Mouse (Mus musculus) midbrain, postnatal 0 days (tissue): ENCODE measurements around the gene Hcar1. TPM values are rescaled to one million over a fixed set of nuclear protein-coding genes. Genes with fewer than 3 reads are reported as not detected.
A peak's percentile ranks its signal among the peaks of the same experiment; 100 is the strongest.

ENCODE experiments used
- ATAC-seq: fragments of 200-750 bp; cut with Nextera tagmentation; 2 replicates; pipeline ENCODE4 v1.8.0; 2017; ENCODE audit warnings: moderate number of reproducible peaks, mild to moderate bottlenecking, moderate TSS enrichment, moderate library complexity; ENCODE audit not compliant: low FRiP score
- DNase-seq: peaks from one replicate; pipeline ENCODE4 v3.0.0-alpha.2; 2015; ENCODE audit warnings: low spot score
- H3K27ac ChIP-seq: fragments of 300-500 bp; sonication (generic); 2 replicates; pipeline ENCODE4 v1.5.1; 2014; ENCODE audit warnings: low read depth, mild to moderate bottlenecking, low read length, mixed read lengths
- H3K27me3 ChIP-seq: fragments of 300-500 bp; sonication (generic); 2 replicates; pipeline ENCODE4 v1.6.1; 2014; ENCODE audit warnings: low read length, control low read depth, mixed read lengths; ENCODE audit not compliant: insufficient read depth
- H3K36me3 ChIP-seq: fragments of 300-500 bp; sonication (generic); 2 replicates; pipeline ENCODE4 v1.6.1; 2014; ENCODE audit warnings: low read length, control low read depth, mixed read lengths; ENCODE audit not compliant: insufficient read depth
- H3K4me1 ChIP-seq: fragments of 300-500 bp; sonication (generic); 2 replicates; pipeline ENCODE4 v1.6.1; 2014; ENCODE audit warnings: mild to moderate bottlenecking, control low read depth, antibody characterized with exemption, low read length, mixed read lengths; ENCODE audit not compliant: insufficient read depth
- H3K4me2 ChIP-seq: fragments of 300-500 bp; sonication (generic); 2 replicates; pipeline ENCODE4 v1.6.1; 2014; ENCODE audit warnings: low read depth, mild to moderate bottlenecking, low read length, mixed read lengths; ENCODE audit not compliant: poor library complexity, severe bottlenecking
- H3K4me3 ChIP-seq: fragments of 300-500 bp; sonication (generic); 2 replicates; pipeline ENCODE4 v1.5.1; 2014; ENCODE audit warnings: low read depth, mild to moderate bottlenecking, low read length, moderate library complexity
- H3K9ac ChIP-seq: fragments of 300-500 bp; sonication (generic); replicated peaks from 2 replicates; pipeline ENCODE4 v1.6.1; 2014; ENCODE audit warnings: mild to moderate bottlenecking, low read length, moderate library complexity, mixed read lengths; ENCODE audit not compliant: poor library complexity, severe bottlenecking
- H3K9me3 ChIP-seq: fragments of 300-500 bp; sonication (generic); 2 replicates; pipeline ENCODE4 v1.6.1; 2016; ENCODE audit warnings: low read length, control low read depth
- CTCF ChIP-seq: IDR thresholded peaks from 2 replicates; pipeline ENCODE4 v1.5.1; 2016; ENCODE audit warnings: antibody characterized with exemption, mild to moderate bottlenecking
- WGBS: fragments of 180-500 bp; shearing (Covaris S2); extraction: QIAGEN DNeasy Blood & Tissue Kit; methylation state at CpG from one replicate; pipeline ENCODE4 v1.1.7; 2014; 5-methylcytosine and 5-hydroxymethylcytosine counted together
- polyA plus RNA-seq: library from polyadenylated mRNA; unstranded; fragments of >200 nt; fragmentation: Nextera tagmentation; extraction: Ambion mirVana; gene quantifications from 2 replicates; pipeline ENCODE4 v1.2.1, GENCODE M21; 2015
- total RNA-seq: library from RNA; depleted of rRNA; stranded (reverse); fragments of >200 nt; gene quantifications from 2 replicates; pipeline ENCODE4 v1.2.3, GENCODE M21; 2014; rRNA removed

Gene Hcar1
- total and polyA plus RNA-seq, 2 experiments from 2014 or later = 0.64 to 1.1 TPM

DNA sequence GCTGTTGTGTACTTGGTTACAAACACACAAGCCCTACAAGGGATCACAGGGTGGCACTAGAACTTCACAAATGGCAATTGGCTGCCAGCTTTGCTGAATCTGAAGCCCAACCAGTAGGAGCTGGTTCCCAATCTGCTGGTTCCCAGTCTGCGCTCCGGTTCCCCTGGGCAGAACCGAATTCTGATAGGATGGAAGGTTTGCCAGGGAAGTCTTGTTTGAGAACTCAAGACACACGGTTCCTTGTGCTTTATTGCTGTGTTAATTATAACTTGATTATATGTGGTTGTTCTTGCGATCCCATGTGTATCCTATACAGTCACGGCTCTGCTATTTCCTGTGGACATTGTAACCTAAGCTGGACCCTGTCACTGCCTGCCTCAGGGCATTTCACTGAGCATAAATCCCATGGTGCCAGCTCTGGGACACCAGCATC is 52.1 kb downstream of the Hcar1 start:
- Histone ChIP-seq H3K27me3 (no peaks in the 10 kb centered on the region), H3K4me3 (no peak overlapping the region), H3K4me1 (no peaks in the 10 kb centered on the region), H3K4me2 (no peak overlapping the region), H3K9ac (no peak overlapping the region), H3K36me3 (no peaks in the 10 kb centered on the region), H3K9me3 (no peaks in the 10 kb centered on the region), H3K27ac (no peak overlapping the region)
- DNase-seq (peak; percentile 47), ATAC-seq (no peak)
- peak; percentile 52 for TF ChIP-seq CTCF
- WGBS = 82% methylated on average over 6 of the region's 6 CpGs

Other genes with a start within 250 kb of the Hcar1 start
- gene Clip1, start 195.4 kb downstream of the Hcar1 start, total RNA-seq = 73.1 and 80.0 TPM in 2 replicates
- 64.2 and 77.5 TPM in 2 replicates for gene Clip1, start 195.4 kb downstream of the Hcar1 start, polyA plus RNA-seq
- 29.6 and 40.6 TPM in 2 replicates for gene Zcchc8, start 158.9 kb downstream of the Hcar1 start, total RNA-seq
- gene Zcchc8, start 158.9 kb downstream of the Hcar1 start, polyA plus RNA-seq = 41.9 and 46.3 TPM in 2 replicates
- 41.9 and 71.9 TPM in 2 replicates for gene Rsrc2, start 130.6 kb downstream of the Hcar1 start, total RNA-seq
- gene Rsrc2, start 130.6 kb downstream of the Hcar1 start, polyA plus RNA-seq = 117 and 133 TPM in 2 replicates
- gene Kntc1, start 130.3 kb downstream of the Hcar1 start, total RNA-seq = 2.7 and 9.5 TPM in 2 replicates
- 1.8 and 3.0 TPM in 2 replicates for gene Kntc1, start 130.3 kb downstream of the Hcar1 start, polyA plus RNA-seq
- gene Hcar2, start 14.5 kb downstream of the Hcar1 start, total RNA-seq = not detected in 2 replicates
- gene Hcar2, start 14.5 kb downstream of the Hcar1 start, polyA plus RNA-seq = not detected in 2 replicates
- gene Denr, start 27.2 kb upstream of the Hcar1 start, total RNA-seq = 13.8 and 25.4 TPM in 2 replicates
- 130 and 158 TPM in 2 replicates for gene Denr, start 27.2 kb upstream of the Hcar1 start, polyA plus RNA-seq
- gene Gm43518, start 47.4 kb upstream of the Hcar1 start, total RNA-seq = 6.0 TPM in 1 of 2 replicates, not detected in the other
- gene Gm43518, start 47.4 kb upstream of the Hcar1 start, polyA plus RNA-seq = 2.7 and 2.8 TPM in 2 replicates
- 0.27 and 9.8 TPM in 2 replicates for gene Ccdc62, start 50.7 kb upstream of the Hcar1 start, total RNA-seq
- 2.9 and 3.8 TPM in 2 replicates for gene Ccdc62, start 50.7 kb upstream of the Hcar1 start, polyA plus RNA-seq
- gene Hip1r, start 93.6 kb upstream of the Hcar1 start, total RNA-seq = 42.9 and 45.4 TPM in 2 replicates
- 25.8 and 30.8 TPM in 2 replicates for gene Hip1r, start 93.6 kb upstream of the Hcar1 start, polyA plus RNA-seq
- 52.3 and 75.5 TPM in 2 replicates for gene Vps37b, start 152.2 kb upstream of the Hcar1 start, total RNA-seq
- gene Vps37b, start 152.2 kb upstream of the Hcar1 start, polyA plus RNA-seq = 54.3 and 56.2 TPM in 2 replicates
- 41.7 and 42.1 TPM in 2 replicates for gene Abcb9, start 215.8 kb upstream of the Hcar1 start, total RNA-seq
- gene Abcb9, start 215.8 kb upstream of the Hcar1 start, polyA plus RNA-seq = 29.6 and 30.1 TPM in 2 replicates
- gene Ogfod2, start 232.3 kb upstream of the Hcar1 start, total RNA-seq = 54.5 and 70.4 TPM in 2 replicates
- 36.2 and 39.5 TPM in 2 replicates for gene Ogfod2, start 232.3 kb upstream of the Hcar1 start, polyA plus RNA-seq
- 40.8 and 47.3 TPM in 2 replicates for gene Arl6ip4, start 236.1 kb upstream of the Hcar1 start, total RNA-seq
- gene Arl6ip4, start 236.1 kb upstream of the Hcar1 start, polyA plus RNA-seq = 120 and 124 TPM in 2 replicates